Mouse (Mus musculus): ENCODE measurements around the gene Bmp8b.
"Not testable (repeated sequence)": the region's sequence is repeated elsewhere in the genome, so short reads cannot be mapped to it uniquely, and the experiment has no call there.

Bmp8b gene

GRCm38 (mm10) chr4:123111275-123111983 is 6.5 kb downstream of the Bmp8b start:
- not testable (repeated sequence) for DNase-seq (ENCODE audit: low read depth, low spot score)

DNA sequence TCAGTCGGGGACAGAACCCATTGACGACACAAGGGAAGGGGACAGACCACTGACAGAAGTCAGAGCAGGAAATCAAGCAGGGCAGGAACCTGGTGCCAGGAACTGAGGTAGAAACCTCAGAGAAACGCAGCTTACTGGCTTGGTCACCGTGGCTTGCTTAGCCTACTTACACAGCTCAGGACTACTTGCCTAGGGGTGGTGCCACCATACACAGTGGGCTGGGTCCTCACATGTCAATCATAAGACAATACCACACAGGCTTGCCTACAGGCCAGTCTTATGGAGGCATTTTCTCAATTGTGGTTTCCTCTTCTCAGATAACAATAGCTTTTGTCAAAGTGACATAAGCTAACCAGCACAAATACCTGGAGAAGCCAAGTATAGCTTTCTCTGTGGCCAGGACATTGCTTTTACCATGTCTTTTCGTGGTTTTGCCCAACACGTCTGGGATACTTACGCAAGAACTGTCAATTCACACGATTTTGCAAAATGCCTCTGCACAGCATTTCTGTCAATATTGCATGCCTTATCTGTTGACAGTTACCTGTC is 7.3 kb downstream of the Bmp8b start:
- no peak for DNase-seq (ENCODE audit: low read depth, low spot score)

GRCm38 (mm10) chr4:123114651-123115050 is 9.7 kb downstream of the Bmp8b start:
- DNase-seq (ENCODE audit: low read depth, low spot score): not testable (repeated sequence)

DNA sequence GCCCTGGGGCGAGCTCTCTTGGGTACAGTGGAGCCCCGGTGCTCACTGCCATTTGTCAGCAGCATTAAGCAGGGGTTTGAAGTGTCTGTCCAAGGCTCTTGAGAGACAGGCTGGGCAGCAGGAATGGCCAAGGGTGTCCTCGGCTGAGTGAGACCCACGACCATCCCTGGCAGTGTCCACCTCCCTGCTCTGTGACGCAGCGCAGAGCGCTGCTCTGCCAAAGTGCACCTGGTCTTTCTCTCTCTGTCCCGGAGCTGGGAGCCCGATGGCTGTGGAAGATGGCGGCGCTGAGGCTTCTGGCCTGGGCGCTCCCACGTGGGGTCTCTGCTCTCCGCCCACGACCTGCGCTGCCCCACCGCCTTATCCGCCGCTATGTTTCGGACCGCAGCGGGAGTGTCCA is 11.0 kb downstream of the Bmp8b start, which contains the start of gene Oxct2b:
Gene Oxct2b, plus strand, starts transcription at position 256 of the 400 bp plus-strand sequence.
- DNase-seq (ENCODE audit: low read depth, low spot score): no peak

DNA sequence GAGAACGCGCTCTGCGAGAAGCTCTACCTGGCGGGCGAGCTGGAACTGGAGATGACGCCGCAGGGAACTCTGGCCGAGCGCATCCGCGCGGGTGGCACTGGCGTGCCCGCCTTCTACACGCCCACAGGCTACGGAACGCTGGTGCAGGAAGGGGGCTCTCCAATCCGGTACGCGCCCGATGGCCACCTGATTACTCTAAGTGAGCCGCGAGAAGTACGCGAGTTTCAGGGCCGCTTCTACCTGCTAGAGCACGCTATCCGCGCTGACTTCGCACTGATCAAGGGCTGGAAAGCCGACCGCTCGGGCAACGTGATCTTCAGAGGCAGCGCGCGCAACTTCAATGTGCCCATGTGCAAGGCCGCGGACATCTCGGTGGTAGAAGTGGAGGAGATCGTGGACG is 11.7 kb downstream of the Bmp8b start:
- not testable (repeated sequence) for DNase-seq (ENCODE audit: low read depth, low spot score)

GRCm38 (mm10) chr4:123121286-123121685 is 16.3 kb downstream of the Bmp8b start:
- no peak for DNase-seq (ENCODE audit: low read depth, low spot score)

DNA sequence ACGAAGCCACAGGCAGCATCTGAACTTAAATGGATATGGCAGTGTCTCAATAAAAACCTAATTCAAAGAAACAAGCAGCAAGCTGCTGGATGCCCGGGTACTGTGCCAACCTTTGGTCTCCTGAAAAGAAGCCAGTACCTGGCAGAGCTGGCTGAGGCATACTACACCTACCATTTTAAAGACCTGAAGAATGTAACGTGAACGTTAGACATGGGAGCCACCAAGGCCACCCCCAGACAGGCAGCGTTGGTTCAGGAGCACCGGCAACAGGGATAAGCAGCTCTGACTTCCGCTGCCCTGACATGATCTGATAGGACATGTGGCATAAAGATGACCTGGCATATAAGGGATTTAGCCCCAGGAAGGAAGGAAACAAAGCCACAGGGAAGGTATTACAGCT is 21.7 kb downstream of the Bmp8b start:
- DNase-seq (ENCODE audit: low read depth, low spot score): no peak

DNA sequence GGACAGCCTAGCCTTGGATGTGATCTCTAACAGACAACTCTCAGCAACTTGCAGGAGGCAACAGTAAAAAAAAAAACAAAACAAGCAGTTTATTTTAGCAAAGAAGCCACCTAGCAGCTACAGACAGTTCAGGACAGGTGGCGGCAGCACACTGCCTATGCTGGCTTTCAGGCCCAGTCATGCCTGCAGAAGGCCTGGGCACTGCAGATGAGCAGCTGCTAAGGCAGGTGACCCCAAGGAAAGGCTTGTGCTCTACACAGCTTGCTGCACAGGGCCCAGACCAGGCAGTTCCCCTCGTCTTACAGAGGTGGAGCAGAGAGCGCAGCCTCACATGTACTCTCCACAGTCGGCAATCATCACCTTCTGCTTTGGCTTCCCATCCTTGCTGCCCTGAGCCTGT is 22.1 kb downstream of the Bmp8b start:
- DNase-seq (ENCODE audit: low read depth, low spot score): no peak

DNA sequence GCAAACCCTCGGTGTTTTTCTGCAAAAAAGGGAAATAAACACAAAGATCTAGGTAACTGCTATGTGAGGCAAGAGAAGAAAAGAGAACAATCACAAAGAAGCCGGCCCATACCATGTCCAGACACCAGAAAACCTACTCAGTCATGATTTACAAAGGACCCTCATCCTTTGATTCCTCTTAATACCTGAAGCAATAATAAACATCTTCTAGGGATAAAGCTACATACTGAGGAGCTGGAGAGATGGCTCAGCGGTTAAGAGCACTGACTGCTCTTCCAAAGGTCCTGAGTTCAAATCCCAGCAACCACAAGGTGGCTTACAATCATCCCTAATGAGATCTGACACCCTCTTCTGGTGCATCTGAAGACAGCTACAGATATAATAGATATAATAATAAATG is 32.6 kb downstream of the Bmp8b start:
- no peak for DNase-seq (ENCODE audit: low read depth, low spot score)

DNA sequence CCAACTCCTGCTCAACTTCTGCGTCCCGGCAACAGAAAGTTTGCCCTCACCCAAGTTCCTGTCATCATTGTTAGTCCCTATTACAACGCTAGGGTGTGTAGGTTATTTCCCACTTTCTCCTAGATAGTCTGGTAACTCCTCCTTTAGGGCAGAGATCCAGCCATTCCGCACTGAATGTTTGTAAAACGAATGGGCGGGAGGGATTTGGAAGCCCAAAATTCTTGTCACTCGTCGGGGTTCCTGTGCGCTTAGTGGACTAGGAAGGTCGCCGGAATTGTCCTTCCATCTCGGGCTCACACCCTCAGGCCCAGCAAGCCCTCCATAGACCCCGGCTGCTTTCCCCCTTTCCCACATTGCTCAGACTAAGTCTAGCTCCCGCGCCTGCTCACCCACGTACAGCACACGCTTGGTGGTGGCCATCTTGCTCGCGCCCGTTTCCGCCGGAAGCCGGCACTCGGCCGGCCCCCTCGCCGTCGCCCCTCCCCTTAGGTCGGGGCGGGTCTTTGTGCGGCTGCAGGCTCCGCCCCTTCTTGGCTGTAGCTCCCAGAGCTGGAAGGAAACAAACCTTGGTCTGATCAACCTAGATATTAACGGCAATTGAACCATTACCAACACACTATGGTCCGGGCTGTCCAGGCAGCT is 34.7 kb downstream of the Bmp8b start, which contains the start of gene Ppie:
Gene Ppie, minus strand, starts transcription at position 439 of the 642 bp plus-strand sequence.
- peak; percentile 90 for DNase-seq (ENCODE audit: low read depth, low spot score)

DNA sequence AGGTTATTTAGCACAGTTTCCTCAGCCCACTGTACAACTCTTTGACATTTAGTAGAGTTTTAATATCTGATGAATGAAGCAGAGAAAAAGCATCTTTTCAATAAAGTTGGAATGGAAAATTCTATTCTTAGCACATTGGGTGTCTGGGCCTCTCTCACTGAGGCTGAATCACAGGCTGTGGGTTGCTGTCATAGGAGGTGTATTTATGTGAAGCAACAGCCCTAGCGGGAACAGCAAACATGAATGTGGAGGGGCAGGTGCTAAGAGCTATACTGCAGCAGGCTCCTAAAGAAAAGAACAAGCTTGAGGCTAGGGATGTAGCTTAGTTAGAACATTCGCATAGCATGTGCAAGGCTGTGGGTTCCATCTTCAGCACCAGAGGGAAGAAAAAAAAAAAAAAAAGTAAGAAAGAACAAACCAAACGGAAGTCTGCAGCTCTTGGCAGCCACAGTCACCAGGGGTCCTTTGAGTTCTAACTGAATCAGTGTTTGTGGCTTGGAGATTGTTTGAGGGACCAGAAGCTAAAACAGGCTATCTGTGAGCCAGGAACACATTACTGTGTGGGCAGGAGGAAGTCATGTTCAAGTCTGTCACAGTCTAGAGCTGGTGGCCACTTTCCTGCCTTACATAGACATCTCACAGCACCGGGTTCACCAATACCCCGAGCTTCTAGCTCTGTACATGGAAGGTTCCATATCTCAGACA is 42.6 kb downstream of the Bmp8b start:
- DNase-seq (ENCODE audit: low read depth, low spot score): no peak

- DNase-seq (ENCODE audit: low read depth, low spot score): no peak
Observed at GRCm38 (mm10) chr4:123152003-123152402, 47.0 kb downstream of the Bmp8b start.

GRCm38 (mm10) chr4:123152976-123153375 is 48.0 kb downstream of the Bmp8b start:
- DNase-seq (ENCODE audit: low read depth, low spot score): no peak

- peak; percentile 61 for DNase-seq (ENCODE audit: low read depth, low spot score)
Observed at GRCm38 (mm10) chr4:123155004-123155403, 50.0 kb downstream of the Bmp8b start.

DNA sequence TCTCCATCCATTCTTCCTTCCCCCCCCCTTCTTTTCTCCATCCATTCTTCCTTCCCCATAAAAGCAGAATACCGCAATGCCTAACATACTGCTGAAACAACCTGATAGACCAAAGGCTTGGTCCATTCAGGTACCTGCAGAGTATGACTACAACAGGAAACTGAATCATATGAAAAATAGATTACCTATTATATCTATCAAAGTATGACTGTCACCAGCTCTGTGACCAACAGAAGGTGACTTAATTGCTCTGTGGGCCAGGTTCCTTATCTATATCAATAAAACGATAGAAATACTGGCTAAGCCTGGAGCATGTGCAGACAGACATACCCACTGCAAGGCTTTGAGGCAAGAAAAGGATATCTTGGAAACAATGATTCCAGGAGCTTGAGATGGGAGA is 50.5 kb downstream of the Bmp8b start:
- no peak for DNase-seq (ENCODE audit: low read depth, low spot score)

- no peak for DNase-seq (ENCODE audit: low read depth, low spot score)
Observed at GRCm38 (mm10) chr4:123155840-123156239, 50.9 kb downstream of the Bmp8b start.

DNA sequence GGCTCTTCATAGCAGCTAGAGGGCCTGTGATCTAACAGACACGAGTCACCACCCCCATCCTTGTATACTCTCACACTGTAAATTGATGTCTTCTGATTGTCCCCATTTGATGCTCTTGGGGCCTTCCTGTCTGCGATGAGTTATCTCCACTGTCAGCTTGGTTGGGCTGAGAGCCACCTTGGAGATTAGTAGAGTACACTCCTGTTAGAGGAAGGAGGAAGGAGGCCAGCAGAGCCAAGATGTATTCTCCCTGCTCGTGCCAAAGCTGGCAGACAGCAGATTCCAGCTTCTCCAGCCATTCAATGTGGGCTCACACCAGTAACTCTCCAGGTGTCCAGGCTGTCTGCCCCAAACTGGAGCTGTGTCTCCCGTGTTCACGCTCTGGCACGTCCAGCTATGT is 55.6 kb downstream of the Bmp8b start:
- DNase-seq (ENCODE audit: low read depth, low spot score): no peak

GRCm38 (mm10) chr4:123161251-123161650 is 56.3 kb downstream of the Bmp8b start:
- DNase-seq (ENCODE audit: low read depth, low spot score): not testable (repeated sequence)

DNA sequence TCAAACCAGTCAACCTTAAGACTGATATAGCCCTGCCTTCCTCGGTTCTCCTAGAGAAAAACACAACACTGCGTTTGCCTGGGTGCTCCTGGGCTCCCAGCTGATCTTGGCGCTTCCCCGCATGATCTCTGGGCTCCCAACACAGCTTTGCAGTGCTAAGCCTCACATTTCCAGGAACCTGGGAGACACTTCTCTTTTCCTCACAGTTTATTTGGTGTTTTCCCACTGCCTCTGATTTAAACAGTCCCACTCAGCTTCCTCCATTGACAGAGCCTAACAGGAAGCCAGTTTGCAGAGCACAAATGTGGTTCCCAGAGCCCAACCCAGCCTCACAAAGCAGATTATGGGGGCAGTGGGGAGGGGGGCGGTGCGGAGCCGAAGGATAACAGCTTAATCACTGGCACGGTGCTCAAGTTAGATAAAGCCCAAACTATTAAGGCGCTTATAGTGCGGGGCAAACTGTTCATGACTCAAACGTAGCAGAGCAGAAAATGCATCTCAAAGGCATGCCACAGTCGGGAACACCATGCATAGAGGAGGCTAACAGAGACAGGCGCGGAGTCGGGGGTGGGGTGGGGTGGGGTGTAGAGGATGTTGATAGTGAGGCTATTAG is 57.4 kb downstream of the Bmp8b start:
- DNase-seq (ENCODE audit: low read depth, low spot score): no peak

DNA sequence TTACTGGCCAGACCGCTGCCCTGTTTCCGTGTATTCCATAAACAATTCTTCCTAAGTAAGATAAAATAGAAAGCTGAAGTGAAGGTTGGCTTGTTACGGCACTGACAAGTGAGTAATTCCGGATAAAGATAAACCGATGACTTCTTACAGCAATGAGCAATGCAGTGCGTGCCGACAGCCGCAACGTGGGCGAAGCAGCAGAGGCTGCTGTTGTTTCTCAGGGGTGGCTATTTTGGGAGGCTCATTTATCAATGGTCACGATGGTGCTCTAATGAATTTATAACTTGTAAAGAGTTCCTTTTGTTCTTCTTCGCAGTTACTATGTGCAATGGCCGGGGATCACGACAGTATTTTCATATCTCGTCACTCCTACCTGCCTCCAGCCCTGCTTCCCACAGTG is 59.2 kb downstream of the Bmp8b start:
- no peak for DNase-seq (ENCODE audit: low read depth, low spot score)

- no peak for DNase-seq (ENCODE audit: low read depth, low spot score)
Observed at GRCm38 (mm10) chr4:123171811-123172210, 66.8 kb downstream of the Bmp8b start.
